In genomic region chr12:98745626-98746025, GRCm38 (mm10) we compare ENCODE assay signal across 15 mouse cellular contexts. TPM values are rescaled to one million over a fixed set of nuclear protein-coding genes. Genes with fewer than 3 reads are reported as not detected.
DNase-seq lines count a peak whose midpoint lies in the region; ATAC-seq lines count a peak whose summit lies in the region.
"Had no signal": no experiment of that assay in that cellular context is flagged by ENCODE, and none has a peak within 500 bp of the region (broad histone marks: within the 10 kb centered on the region; RNA-seq: fewer than 3 reads in every experiment).

No protein-coding gene starts in this region.

- no peak overlapping the region for H3K4me3 ChIP-seq in hindbrain, embryonic 16.5 days (ENCODE audit: low read length)
- H3K4me3 ChIP-seq in hindbrain, embryonic 12.5 days = no peak overlapping the region
- H3K4me3 ChIP-seq: heart, embryonic 15.5 days; limb, embryonic 15.5 days had no signal

- H3K27ac ChIP-seq in hindbrain, embryonic 16.5 days (ENCODE audit: low read depth, low read length) = no peak overlapping the region
- no peak overlapping the region for H3K27ac ChIP-seq in hindbrain, embryonic 12.5 days
- H3K27ac ChIP-seq: hindbrain, embryonic 10.5 days; limb, embryonic 15.5 days; midbrain, embryonic 10.5 days had no signal

- ATAC-seq in frontal cortex, adult (ENCODE audit: low TSS enrichment) = peak; percentile 24; the same call in 1 of the 2 replicates
- ATAC-seq in hindbrain, embryonic 16.5 days = no peak
- ATAC-seq in hindbrain, embryonic 12.5 days (ENCODE audit: low FRiP score) = no peak

- H3K9ac ChIP-seq in hindbrain, embryonic 16.5 days (ENCODE audit: low read depth, low read length) = peak overlapping the region; percentile 22; the same call in 1 of the 2 replicates
- no peak overlapping the region for H3K9ac ChIP-seq in hindbrain, embryonic 12.5 days
- H3K9ac ChIP-seq: heart, embryonic 15.5 days; limb, embryonic 15.5 days; lung, embryonic 14.5 days had no signal

- no peaks in the 10 kb centered on the region for H3K9me3 ChIP-seq in hindbrain, embryonic 16.5 days (ENCODE audit: control insufficient read depth, low read length)
- no peaks in the 10 kb centered on the region for H3K9me3 ChIP-seq in hindbrain, embryonic 12.5 days (replicated peaks)
- H3K9me3 ChIP-seq: heart, embryonic 15.5 days; hindbrain, embryonic 10.5 days; limb, embryonic 15.5 days; midbrain, embryonic 10.5 days had no signal

- DNase-seq in frontal cortex, postnatal 36 days (ENCODE audit: low spot score in 2 of 2) = no peak
- DNase-seq in MN1 (ENCODE audit: low spot score) = peak; percentile 31
- DNase-seq in retina, adult 2 months (ENCODE audit: low read depth, low spot score) = peak; percentile 49
- DNase-seq in left cerebral cortex, adult 9 months (ENCODE audit: low spot score in 2 of 2) = no peak
- no peak for DNase-seq in layer of hippocampus, postnatal 14 days (ENCODE audit: low spot score in 2 of 2)
- DNase-seq: right cerebral cortex, postnatal 4 days had no signal

- no peaks in the 10 kb centered on the region for H3K36me3 ChIP-seq in hindbrain, embryonic 16.5 days (ENCODE audit: control insufficient read depth, insufficient read depth, low read length)
- H3K36me3 ChIP-seq in hindbrain, embryonic 12.5 days = 0 out of 2 replicates have a peak, but pooled peaks cover under 1% of the 10 kb centered on the region
- H3K36me3 ChIP-seq: heart, embryonic 15.5 days; limb, embryonic 15.5 days had no signal

- H3K4me1 ChIP-seq in hindbrain, embryonic 16.5 days (ENCODE audit: control insufficient read depth, insufficient read depth, low read depth, low read length) = peaks cover 25% of the 10 kb centered on the region
- peaks cover 22% of the 10 kb centered on the region for H3K4me1 ChIP-seq in hindbrain, embryonic 12.5 days

- H3K27me3 ChIP-seq in hindbrain, embryonic 16.5 days (replicated peaks; ENCODE audit: control insufficient read depth, insufficient read depth, low read length) = no peaks in the 10 kb centered on the region
- no peaks in the 10 kb centered on the region; the same call in 1 of the 2 replicates for H3K27me3 ChIP-seq in hindbrain, embryonic 12.5 days
- H3K27me3 ChIP-seq: heart, embryonic 15.5 days; limb, embryonic 15.5 days; Patski had no signal

- WGBS in hindbrain, embryonic 16.5 days = 77% methylated on average over 4 of the region's 4 CpGs
- WGBS in hindbrain, embryonic 12.5 days = 68% methylated on average over 4 of the region's 4 CpGs

- H3K4me2 ChIP-seq in hindbrain, embryonic 16.5 days (ENCODE audit: low read length) = no peak overlapping the region
- no peak overlapping the region for H3K4me2 ChIP-seq in hindbrain, embryonic 12.5 days (replicated peaks)
- H3K4me2 ChIP-seq: heart, embryonic 15.5 days; limb, embryonic 15.5 days; lung, embryonic 14.5 days had no signal

RNA-seq across cellular contexts. Expression of gene Zc3h14, which starts 1.1 kb away (rescaled TPM):
- polyA plus RNA-seq in hindbrain, embryonic 16.5 days (2015; fragmentation: Nextera tagmentation; extraction: Ambion mirVana) = 95.0 and 95.8 TPM in 2 replicates
- polyA plus RNA-seq in hindbrain, embryonic 12.5 days (2016; fragmentation: Nextera tagmentation; extraction: Ambion mirVana) = 151 and 159 TPM in 2 replicates
- 10 to 100 TPM; 94.8 to 95.8 TPM for total RNA-seq in layer of hippocampus, postnatal 14 days (2021)

RNA-seq across cellular contexts. Expression of gene Ptpn21, which starts 8.4 kb away (rescaled TPM):
- 3.4 and 3.7 TPM in 2 replicates for polyA plus RNA-seq in hindbrain, embryonic 16.5 days (2015; fragmentation: Nextera tagmentation; extraction: Ambion mirVana)
- polyA plus RNA-seq in hindbrain, embryonic 12.5 days (2016; fragmentation: Nextera tagmentation; extraction: Ambion mirVana) = 7.2 and 7.4 TPM in 2 replicates
- 1 to 10 TPM; 6.9 to 7.6 TPM for total RNA-seq in layer of hippocampus, postnatal 14 days (2021)

Comparison
In these comparisons a context has a peak if more than half of its experiments do, and no peak if none do; other contexts are left out.
1. DNase-seq: peak in MN1 (single experiment) and retina, adult 2 months (single experiment); none in frontal cortex, postnatal 36 days (0 of 2), left cerebral cortex, adult 9 months (0 of 2) and layer of hippocampus, postnatal 14 days (0 of 2).